Mouse (Mus musculus): ENCODE results near the gene Hist2h2aa1. TPM values are rescaled to one million over a fixed set of nuclear protein-coding genes. Genes with fewer than 3 reads are reported as not detected.
"Not testable (repeated sequence)": the region's sequence is repeated elsewhere in the genome, so short reads cannot be mapped to it uniquely, and the experiment has no call there.

Gene Hist2h2aa1
- polyA plus RNA-seq, 1 experiment: not detected

DNA sequence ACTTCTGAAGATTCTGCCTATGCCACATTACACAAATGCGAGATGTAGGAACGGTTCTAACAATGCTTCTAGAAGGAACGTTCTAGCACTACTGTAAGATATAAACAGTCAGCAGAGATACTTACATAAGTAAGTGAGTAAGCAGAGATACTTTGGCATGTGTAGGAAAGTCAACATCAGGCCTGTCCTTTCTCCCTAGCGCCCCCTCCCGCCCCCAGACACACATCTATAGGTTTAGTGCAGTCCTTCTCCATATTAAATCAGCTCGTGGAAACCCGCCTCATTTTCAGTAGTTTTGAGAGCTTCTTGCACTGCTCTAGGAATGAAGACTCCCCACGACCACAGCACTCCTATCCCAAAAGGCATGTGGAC, 32.1 kb downstream of the Hist2h2aa1 start:
- Histone ChIP-seq H3K4me3 (ENCODE audit: insufficient read depth, low read depth, low read length) (peak overlapping the region; percentile 27), H3K27ac (replicated peaks; ENCODE audit: low read depth, low read length) (no peak overlapping the region), H3K4me1 (ENCODE audit: control insufficient read depth, insufficient read depth, insufficient read length, low read length) (no peaks in the 10 kb centered on the region)

DNA sequence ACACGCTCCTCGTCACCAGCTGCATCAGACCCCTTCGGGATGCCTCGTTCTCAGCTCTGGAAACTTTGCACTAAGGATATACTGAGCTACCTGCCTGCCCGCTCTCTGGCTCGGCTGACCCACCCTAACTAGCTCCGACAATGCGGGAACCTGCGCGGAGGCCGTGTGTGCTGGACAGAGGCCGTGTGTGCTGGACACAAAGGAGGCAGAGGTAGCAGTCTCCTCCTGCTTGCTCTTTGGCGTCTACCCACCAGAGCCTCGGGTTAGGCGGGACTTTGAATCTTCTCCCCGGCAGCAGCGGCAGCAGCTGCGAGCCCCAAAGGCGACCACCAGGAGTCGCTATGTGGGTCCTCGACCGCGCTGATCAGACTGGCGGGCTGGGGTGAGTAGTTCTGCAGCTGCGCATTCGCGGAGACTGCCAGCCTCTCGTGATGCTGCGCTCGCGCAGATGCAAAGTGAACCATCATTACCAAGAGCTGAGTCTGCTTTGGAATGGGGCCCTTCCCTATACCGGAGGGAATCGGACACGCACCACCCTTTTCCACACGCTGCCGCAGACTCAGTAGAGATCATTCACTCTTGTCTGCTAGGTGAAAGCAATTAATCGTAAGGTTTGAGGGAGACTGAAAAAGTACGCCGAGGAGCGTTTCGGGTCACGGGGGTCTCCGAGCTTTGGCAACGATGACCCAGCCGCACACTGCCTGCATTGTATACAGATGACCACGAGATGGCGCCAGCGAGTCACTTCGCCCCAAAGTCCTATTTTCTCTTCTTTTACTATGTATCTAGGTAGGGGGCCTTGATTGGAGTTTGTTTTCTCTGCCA, 32.7 kb downstream of the Hist2h2aa1 start:
- H3K27ac ChIP-seq (replicated peaks; ENCODE audit: low read depth, low read length): 0 out of 2 replicates have a peak overlapping the region, but pooled peaks have one; percentile 6
- H3K4me3 ChIP-seq (ENCODE audit: insufficient read depth, low read depth, low read length): peak overlapping the region; percentile 68
- H3K4me1 ChIP-seq (ENCODE audit: control insufficient read depth, insufficient read depth, insufficient read length, low read length): no peaks in the 10 kb centered on the region

DNA sequence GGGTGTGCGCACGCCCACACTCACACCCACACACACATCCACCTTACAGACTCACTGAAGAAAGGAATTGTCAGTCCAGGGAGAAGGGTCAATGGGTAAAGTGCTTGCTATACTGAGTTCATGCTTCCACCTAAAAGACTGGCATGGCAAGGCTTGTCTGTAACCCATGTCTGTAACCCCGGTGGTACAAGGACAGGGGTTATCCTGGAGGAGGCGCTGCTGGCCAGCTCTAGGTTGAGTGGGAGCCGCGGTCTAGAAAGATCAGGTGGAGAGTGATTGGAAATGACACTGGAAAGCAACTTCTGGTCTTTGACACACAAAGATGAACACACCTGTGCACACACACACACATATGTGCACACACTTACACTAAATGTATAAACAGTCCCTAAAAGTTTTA, 35.4 kb downstream of the Hist2h2aa1 start:
- no peak overlapping the region for H3K27ac ChIP-seq (replicated peaks; ENCODE audit: low read depth, low read length)
- no peak overlapping the region for H3K4me3 ChIP-seq (ENCODE audit: insufficient read depth, low read depth, low read length)
- no peaks in the 10 kb centered on the region for H3K4me1 ChIP-seq (ENCODE audit: control insufficient read depth, insufficient read depth, insufficient read length, low read length)

DNA sequence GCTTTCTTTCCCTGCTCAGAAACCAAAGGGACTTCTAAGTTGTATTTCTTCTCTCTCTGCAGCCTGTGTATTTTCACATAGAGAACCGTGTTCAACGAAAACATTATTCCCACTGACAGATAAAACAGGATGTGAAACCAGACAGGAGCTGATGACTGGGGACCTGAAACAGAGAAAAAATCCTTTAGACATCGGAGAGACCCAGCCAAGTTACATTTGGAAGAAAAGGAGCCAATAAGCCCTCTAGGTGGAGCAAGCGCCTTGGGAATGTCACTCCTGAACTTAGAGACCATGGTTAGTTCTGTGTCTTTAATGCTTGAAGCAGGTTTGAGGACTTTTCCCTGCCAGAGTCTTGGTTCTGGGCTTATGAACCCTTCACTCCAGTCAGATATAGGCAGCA, 39.2 kb downstream of the Hist2h2aa1 start:
- H3K4me3 ChIP-seq (ENCODE audit: insufficient read depth, low read depth, low read length): no peak overlapping the region
- no peaks in the 10 kb centered on the region for H3K4me1 ChIP-seq (ENCODE audit: control insufficient read depth, insufficient read depth, insufficient read length, low read length)
- H3K27ac ChIP-seq (replicated peaks; ENCODE audit: low read depth, low read length): no peak overlapping the region

DNA sequence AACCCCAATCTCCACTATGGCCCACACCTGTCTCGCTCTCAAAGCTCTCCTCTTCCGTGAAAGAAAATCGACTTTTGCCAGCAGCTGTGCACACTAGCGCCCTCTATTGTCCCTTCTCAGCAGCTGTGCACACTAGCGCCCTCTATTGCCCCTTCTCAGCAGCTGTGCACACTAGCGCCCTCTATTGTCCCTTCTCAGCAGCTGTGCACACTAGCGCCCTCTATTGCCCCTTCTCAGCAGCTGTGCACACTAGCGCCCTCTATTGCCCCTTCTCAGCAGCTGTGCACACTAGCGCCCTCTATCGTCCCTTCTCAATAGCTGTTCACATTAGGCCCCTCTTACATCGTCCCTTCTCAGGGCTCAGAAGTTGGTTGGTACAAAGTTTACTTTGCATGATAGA, 42.0 kb downstream of the Hist2h2aa1 start:
- not testable (repeated sequence) for H3K27ac ChIP-seq (replicated peaks; ENCODE audit: low read depth, low read length); H3K4me3 ChIP-seq (ENCODE audit: insufficient read depth, low read depth, low read length); H3K4me1 ChIP-seq (ENCODE audit: control insufficient read depth, insufficient read depth, insufficient read length, low read length)

DNA sequence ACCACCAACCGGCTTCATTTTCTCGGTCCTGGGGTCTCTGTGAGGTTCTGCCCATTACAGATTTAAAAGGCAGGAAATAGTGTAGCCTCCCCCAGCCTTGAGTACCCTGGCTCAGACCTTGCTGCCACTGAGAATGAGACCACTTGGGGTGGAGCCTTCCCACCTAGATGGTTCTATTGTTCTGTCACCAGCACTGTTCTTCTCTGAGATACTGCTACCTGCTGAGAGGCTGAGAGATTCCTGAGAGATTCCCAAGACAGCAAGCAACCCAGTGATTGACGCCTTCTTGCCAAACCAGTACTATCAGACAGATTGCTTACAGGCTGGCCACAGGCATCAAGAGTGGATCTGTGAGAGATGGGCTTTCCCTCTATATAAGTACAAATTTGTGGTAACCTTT, 43.9 kb downstream of the Hist2h2aa1 start:
- Histone ChIP-seq H3K27ac (replicated peaks; ENCODE audit: low read depth, low read length) (no peak overlapping the region), H3K4me3 (ENCODE audit: insufficient read depth, low read depth, low read length) (no peak overlapping the region), H3K4me1 (ENCODE audit: control insufficient read depth, insufficient read depth, insufficient read length, low read length) (no peaks in the 10 kb centered on the region)

DNA sequence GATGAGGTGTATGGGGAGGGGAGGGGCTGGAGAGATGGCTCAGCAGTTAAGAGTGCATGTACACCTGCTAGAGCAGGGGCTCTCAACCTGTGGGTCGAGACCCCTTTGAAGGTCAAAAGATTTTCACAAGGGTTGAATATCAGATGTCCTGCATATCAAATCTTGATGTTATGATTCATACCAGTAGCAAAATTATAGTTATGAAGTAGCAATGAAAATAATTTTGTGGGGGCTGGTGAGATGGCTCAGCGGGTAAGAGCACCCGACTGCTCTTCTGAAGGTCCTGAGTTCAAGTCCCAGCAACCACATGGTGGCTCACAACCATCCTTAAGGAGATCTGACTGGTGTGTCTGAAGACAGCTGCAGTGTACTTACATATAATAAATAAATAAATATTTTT, 45.4 kb downstream of the Hist2h2aa1 start:
- H3K4me1 ChIP-seq (ENCODE audit: control insufficient read depth, insufficient read depth, insufficient read length, low read length); H3K4me3 ChIP-seq (ENCODE audit: insufficient read depth, low read depth, low read length); H3K27ac ChIP-seq (replicated peaks; ENCODE audit: low read depth, low read length): not testable (repeated sequence)

DNA sequence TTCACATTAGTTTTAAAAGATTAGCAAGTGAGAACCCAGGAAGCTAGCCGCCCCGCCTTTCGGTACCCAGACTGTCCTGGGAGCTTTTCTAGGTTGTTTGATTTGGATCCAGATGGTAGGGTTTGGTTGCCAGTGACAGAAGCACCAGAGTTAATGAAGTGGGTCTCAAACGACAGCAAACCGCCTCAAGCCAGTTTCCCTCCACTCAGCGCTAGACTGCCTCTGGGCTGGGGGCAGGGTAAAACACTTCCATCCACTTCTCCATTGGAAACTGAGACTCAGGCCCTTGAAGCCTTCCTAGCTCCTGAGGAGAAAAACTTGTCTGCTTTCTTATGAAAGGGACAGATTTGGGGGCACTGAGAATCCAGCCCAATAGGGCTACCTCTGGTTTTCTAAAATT, 47.3 kb downstream of the Hist2h2aa1 start:
- peak overlapping the region; percentile 40 for H3K4me3 ChIP-seq (ENCODE audit: insufficient read depth, low read depth, low read length)

DNA sequence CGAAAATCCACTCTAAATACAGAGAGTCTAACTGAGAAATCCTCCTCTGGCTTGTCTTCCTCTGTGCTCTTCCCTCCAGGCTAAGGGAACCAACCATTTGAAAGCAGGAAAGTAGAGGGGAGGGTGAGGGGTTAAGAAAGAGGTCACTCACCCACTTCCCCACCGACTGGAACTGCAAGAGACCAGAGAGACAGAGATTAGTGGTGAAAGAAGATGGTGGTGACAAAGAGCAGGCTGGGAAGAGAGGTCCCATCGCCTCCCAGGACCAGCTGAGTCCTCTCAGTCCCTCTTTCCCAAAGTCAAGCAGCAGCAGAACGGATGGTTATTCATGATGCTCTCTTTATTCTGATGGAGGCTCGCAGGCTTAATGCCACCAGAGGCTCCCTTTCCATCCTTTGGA, 48.1 kb downstream of the Hist2h2aa1 start:
- peak overlapping the region; percentile 19 for H3K4me3 ChIP-seq (ENCODE audit: insufficient read depth, low read depth, low read length)
- H3K27ac ChIP-seq (replicated peaks; ENCODE audit: low read depth, low read length): peak overlapping the region; percentile 46
- H3K4me1 ChIP-seq (ENCODE audit: control insufficient read depth, insufficient read depth, insufficient read length, low read length): no peaks in the 10 kb centered on the region

More for the DNA sequence above, 47.3 kb downstream of the Hist2h2aa1 start:
- peak overlapping the region; percentile 46 for H3K27ac ChIP-seq (replicated peaks; ENCODE audit: low read depth, low read length)
- H3K4me1 ChIP-seq (ENCODE audit: control insufficient read depth, insufficient read depth, insufficient read length, low read length): no peaks in the 10 kb centered on the region

DNA sequence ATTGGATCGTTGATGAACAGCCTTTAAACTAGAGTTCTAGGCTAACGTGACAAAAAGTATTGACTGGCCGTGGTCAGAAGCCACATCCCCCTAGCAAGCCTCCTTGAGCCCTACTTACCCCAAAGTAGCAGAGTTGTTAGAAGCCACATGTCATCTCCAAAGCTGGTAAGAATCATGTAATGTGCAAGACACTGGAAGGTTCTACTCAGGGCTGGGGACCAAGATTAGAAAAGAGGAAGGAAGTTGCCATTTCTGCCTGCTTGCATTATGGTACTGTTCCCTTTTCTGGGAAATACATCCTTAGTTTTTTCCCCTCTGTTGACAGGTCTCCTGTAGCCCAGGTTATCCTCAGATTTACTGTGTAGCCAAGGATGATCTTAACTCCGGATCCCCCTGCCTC, 48.5 kb downstream of the Hist2h2aa1 start, which contains the start of gene Fcgr1:
TSS of gene Fcgr1 (minus strand) at position 183 of the 400 bp plus-strand sequence.
- Histone ChIP-seq H3K4me3 (ENCODE audit: insufficient read depth, low read depth, low read length) (peak within 1 kb of the TSS; percentile 40), H3K4me1 (ENCODE audit: control insufficient read depth, insufficient read depth, insufficient read length, low read length) (no peaks in the 10 kb centered on the region), H3K27ac (replicated peaks; ENCODE audit: low read depth, low read length) (peak within 1 kb of the TSS; percentile 46)

Other genes with a start within 250 kb of the Hist2h2aa1 start
- 8.8 and 13.9 TPM in 2 replicates for gene Plekho1, start 249.5 kb upstream of the Hist2h2aa1 start, polyA plus RNA-seq (2012; ENCODE audit: insufficient read depth, insufficient read length, missing spikeins)
- gene Vps45, start 187.0 kb upstream of the Hist2h2aa1 start, polyA plus RNA-seq (2012; ENCODE audit: insufficient read depth, insufficient read length, missing spikeins): 16.6 and 23.7 TPM in 2 replicates
- gene Otud7b, start 141.0 kb upstream of the Hist2h2aa1 start, polyA plus RNA-seq (2012; ENCODE audit: insufficient read depth, insufficient read length, missing spikeins): 6.9 and 8.3 TPM in 2 replicates
- gene Mtmr11, start 83.5 kb upstream of the Hist2h2aa1 start, polyA plus RNA-seq (2012; ENCODE audit: insufficient read depth, insufficient read length, missing spikeins): 2.8 and 2.9 TPM in 2 replicates
- gene Sf3b4, start 73.2 kb upstream of the Hist2h2aa1 start, polyA plus RNA-seq (2012; ENCODE audit: insufficient read depth, insufficient read length, missing spikeins): 11.4 and 13.6 TPM in 2 replicates
- gene Sv2a, start 64.3 kb upstream of the Hist2h2aa1 start, polyA plus RNA-seq (2012; ENCODE audit: insufficient read depth, insufficient read length, missing spikeins): not detected in 2 replicates
- gene Bola1, start 25.8 kb upstream of the Hist2h2aa1 start, polyA plus RNA-seq (2012; ENCODE audit: insufficient read depth, insufficient read length, missing spikeins): 36.7 and 42.5 TPM in 2 replicates
- gene Hist2h2ab, start 25.6 kb upstream of the Hist2h2aa1 start, polyA plus RNA-seq (2012; ENCODE audit: insufficient read depth, insufficient read length, missing spikeins): not detected in 2 replicates
- gene Hist2h2ac, start 24.6 kb upstream of the Hist2h2aa1 start, polyA plus RNA-seq (2012; ENCODE audit: insufficient read depth, insufficient read length, missing spikeins): not detected in 2 replicates
- 13.2 and 16.0 TPM in 2 replicates for gene Hist2h2be, start 24.4 kb upstream of the Hist2h2aa1 start, polyA plus RNA-seq (2012; ENCODE audit: insufficient read depth, insufficient read length, missing spikeins)
- 3.3 and 5.7 TPM in 2 replicates for gene Hist2h3c2, start 6.4 kb upstream of the Hist2h2aa1 start, polyA plus RNA-seq (2012; ENCODE audit: insufficient read depth, insufficient read length, missing spikeins)
- 115 and 122 TPM in 2 replicates for gene Hist2h2aa2, start 5.2 kb upstream of the Hist2h2aa1 start, polyA plus RNA-seq (2012; ENCODE audit: insufficient read depth, insufficient read length, missing spikeins)
- gene Hist2h3c1, start 1.2 kb downstream of the Hist2h2aa1 start, polyA plus RNA-seq (2012; ENCODE audit: insufficient read depth, insufficient read length, missing spikeins): not detected in 2 replicates
- gene Hist2h4, start 17.8 kb downstream of the Hist2h2aa1 start, polyA plus RNA-seq (2012; ENCODE audit: insufficient read depth, insufficient read length, missing spikeins): 0.83 and 1.6 TPM in 2 replicates
- gene Hist2h3b, start 23.2 kb downstream of the Hist2h2aa1 start, polyA plus RNA-seq (2012; ENCODE audit: insufficient read depth, insufficient read length, missing spikeins): not detected in 2 replicates
- not detected in 2 replicates for gene Hist2h2bb, start 24.3 kb downstream of the Hist2h2aa1 start, polyA plus RNA-seq (2012; ENCODE audit: insufficient read depth, insufficient read length, missing spikeins)
- 1.3 and 2.1 TPM in 2 replicates for gene Fcgr1, start 48.5 kb downstream of the Hist2h2aa1 start, polyA plus RNA-seq (2012; ENCODE audit: insufficient read depth, insufficient read length, missing spikeins)
- not detected in 2 replicates for gene BC107364, start 206.8 kb downstream of the Hist2h2aa1 start, polyA plus RNA-seq (2012; ENCODE audit: insufficient read depth, insufficient read length, missing spikeins)